Mouse (Mus musculus) liver, postnatal 0 days (tissue): ENCODE measurements around the gene Gm3417.

Experiments
- CTCF ChIP-seq: sonication (generic); IDR thresholded peaks from 2 replicates; pipeline ENCODE4 v1.5.1; 2016; ENCODE audit warnings: antibody characterized with exemption, low read depth
- EP300 ChIP-seq: IDR thresholded peaks from 2 replicates; pipeline ENCODE4 v1.6.1; 2016; ENCODE audit warnings: antibody characterized with exemption, low read depth, mild to moderate bottlenecking

- no peak for TF ChIP-seq CTCF
- TF ChIP-seq EP300: peak; percentile 91
These were observed 35.4 kb downstream of the Gm3417 start, which contains the start of the genes Wdr27 and 1600012H06Rik for GRCm38 (mm10) chr17:14943009-14943728.
